Mouse (Mus musculus) small intestine, adult 2 months (tissue): ENCODE measurements around the gene Trove2. TPM values are rescaled to one million over a fixed set of nuclear protein-coding genes. Genes with fewer than 3 reads are reported as not detected.
A peak's percentile ranks its signal among the peaks of the same experiment; 100 is the strongest.
"Not testable (repeated sequence)": the region's sequence is repeated elsewhere in the genome, so short reads cannot be mapped to it uniquely, and the experiment has no call there.

Experiments used
- H3K27ac ChIP-seq: fragments of 200-500 bp; 2 replicates; pipeline ENCODE4 v1.5.1; 2012; ENCODE audit warnings: low read depth, low read length, control low read depth, inconsistent platforms; ENCODE audit not compliant: insufficient read depth
- H3K27me3 ChIP-seq: fragments of 200-500 bp; 2 replicates; pipeline ENCODE4 v1.6.1; 2012; ENCODE audit warnings: mild to moderate bottlenecking, moderate library complexity, low read length, inconsistent platforms; ENCODE audit not compliant: control insufficient read depth, insufficient read depth
- H3K36me3 ChIP-seq: fragments of 200-500 bp; 2 replicates; pipeline ENCODE4 v1.6.1; 2012; ENCODE audit warnings: mild to moderate bottlenecking, low read length, control low read depth, inconsistent platforms; ENCODE audit not compliant: control insufficient read depth, insufficient read depth
- H3K4me1 ChIP-seq: fragments of 200-500 bp; 2 replicates; pipeline ENCODE4 v1.6.1; 2012; ENCODE audit warnings: low read length, inconsistent platforms, mixed read lengths; ENCODE audit not compliant: control insufficient read depth, insufficient read depth, insufficient read length
- H3K4me3 ChIP-seq: fragments of 200-500 bp; 2 replicates; pipeline ENCODE4 v1.5.1; 2012; ENCODE audit warnings: low read depth, mild to moderate bottlenecking, control low read depth, inconsistent platforms, low read length, moderate library complexity
- CTCF ChIP-seq: fragments of 200-500 bp; IDR thresholded peaks from 2 replicates; pipeline ENCODE4 v1.5.1; 2012; ENCODE audit warnings: low read depth, mild to moderate bottlenecking, control low read depth, inconsistent platforms, low read length, moderate library complexity, mixed read lengths; ENCODE audit not compliant: insufficient replicate concordance, insufficient read length; ENCODE audit errors: extremely low read depth
- POLR2A ChIP-seq: fragments of 200-500 bp; IDR thresholded peaks from 2 replicates; pipeline ENCODE4 v1.6.1; 2012; ENCODE audit warnings: low read depth, mild to moderate bottlenecking, control low read depth, inconsistent platforms, low read length, moderate library complexity
- WGBS: fragments of 180-500 bp; shearing (Covaris S2); methylation state at CpG from one replicate; pipeline ENCODE4 v1.1.7; 2018; 5-methylcytosine and 5-hydroxymethylcytosine counted together
- polyA plus RNA-seq: library from polyadenylated mRNA; depleted of rRNA; stranded (reverse); fragments of >200 nt; gene quantifications from 2 replicates; pipeline ENCODE4 v1.2.3, GENCODE M21; 2012

Gene Trove2
- polyA plus RNA-seq, 1 experiment = 0.08 TPM

- Histone ChIP-seq H3K27ac (peak overlapping the region; percentile 64), H3K27me3 (no peaks in the 10 kb centered on the region), H3K4me3 (peak overlapping the region; percentile 94), H3K4me1 (peaks cover 2% of the 10 kb centered on the region; the same call in 1 of the 2 replicates), H3K36me3 (peaks cover 9% of the 10 kb centered on the region)
- TF ChIP-seq CTCF (no peak), POLR2A (no peak)
- 4% methylated on average over 11 of the region's 11 CpGs for WGBS
Measured at GRCm38 (mm10) chr1:143738811-143739210, 38.1 kb downstream of the Trove2 start.

- WGBS = 77% methylated on average over 5 of the region's 5 CpGs
- TF ChIP-seq POLR2A (no peak), CTCF (no peak)
- Histone ChIP-seq H3K4me3 (no peak overlapping the region), H3K4me1 (no peaks in the 10 kb centered on the region), H3K27ac (no peak overlapping the region), H3K27me3 (no peaks in the 10 kb centered on the region), H3K36me3 (no peaks in the 10 kb centered on the region)
Measured at GRCm38 (mm10) chr1:143733914-143734410, 42.9 kb downstream of the Trove2 start.

GRCm38 (mm10) chr1:143731691-143732090 is 45.2 kb downstream of the Trove2 start:
- Histone ChIP-seq H3K27ac (no peak overlapping the region), H3K4me1 (no peaks in the 10 kb centered on the region), H3K27me3 (no peaks in the 10 kb centered on the region), H3K4me3 (no peak overlapping the region), H3K36me3 (no peaks in the 10 kb centered on the region)
- no peak for TF ChIP-seq CTCF
- no peak for TF ChIP-seq POLR2A
- 70% methylated on average over 4 of the region's 4 CpGs for WGBS

- Histone ChIP-seq H3K27ac (no peak overlapping the region), H3K4me3 (no peak overlapping the region), H3K4me1 (no peaks in the 10 kb centered on the region), H3K36me3 (no peaks in the 10 kb centered on the region), H3K27me3 (no peaks in the 10 kb centered on the region)
- TF ChIP-seq POLR2A = no peak
- TF ChIP-seq CTCF = peak; percentile 5; the same call in 1 of the 2 replicates
- WGBS = 66% methylated on average over 2 of the region's 2 CpGs
Measured at GRCm38 (mm10) chr1:143730899-143731298, 46.0 kb downstream of the Trove2 start.

GRCm38 (mm10) chr1:143727701-143728445 is 49.0 kb downstream of the Trove2 start:
- Histone ChIP-seq H3K27ac (no peak overlapping the region), H3K27me3 (no peaks in the 10 kb centered on the region), H3K4me3 (no peak overlapping the region), H3K36me3 (no peaks in the 10 kb centered on the region), H3K4me1 (no peaks in the 10 kb centered on the region)
- TF ChIP-seq CTCF (no peak), POLR2A (no peak)
- WGBS = 31% methylated on average over 9 of the region's 9 CpGs

GRCm38 (mm10) chr1:143724456-143725064 is 52.3 kb downstream of the Trove2 start:
- Histone ChIP-seq H3K27ac (no peak overlapping the region), H3K36me3 (no peaks in the 10 kb centered on the region), H3K4me1 (no peaks in the 10 kb centered on the region), H3K27me3 (no peaks in the 10 kb centered on the region), H3K4me3 (no peak overlapping the region)
- 79% methylated on average over 5 of the region's 5 CpGs for WGBS
- no peak for TF ChIP-seq POLR2A
- TF ChIP-seq CTCF = no peak

- not testable (repeated sequence) for H3K4me3 ChIP-seq, H3K27me3 ChIP-seq, H3K27ac ChIP-seq, H3K4me1 ChIP-seq, H3K36me3 ChIP-seq
- WGBS = no CpG with 5 or more reads among the region's 2 CpGs
Measured at GRCm38 (mm10) chr1:143716038-143716437, 60.8 kb downstream of the Trove2 start, which contains the start of gene Glrx2. Gene Glrx2 (plus strand): TSS chr1:143716338.
